Comparison of ENCODE assay signal across 12 mouse cellular contexts in genomic region chr1:151105251-151105650, GRCm38 (mm10).
A peak's percentile ranks its signal among the peaks of the same experiment; 100 is the strongest.
DNase-seq lines count a peak whose midpoint lies in the region; ATAC-seq and TF ChIP-seq lines count a peak whose summit lies in the region.
"Had no signal": no experiment of that assay in that cellular context is flagged by ENCODE, and none has a peak within 500 bp of the region (broad histone marks: within the 10 kb centered on the region; RNA-seq: fewer than 3 reads in every experiment).

No protein-coding gene starts in this region.

- H3K4me2 ChIP-seq in kidney, embryonic 16.5 days (replicated peaks; ENCODE audit: low read depth, low read length) = no peak overlapping the region

- H3K4me3 ChIP-seq in kidney, adult 2 months (ENCODE audit: insufficient read depth, low read depth, low read length) = no peak overlapping the region
- no peak overlapping the region for H3K4me3 ChIP-seq in kidney, embryonic 16.5 days (ENCODE audit: low read length)
- H3K4me3 ChIP-seq: midbrain, embryonic 10.5 days had no signal

- no peak for TF ChIP-seq POLR2A in kidney, adult 2 months (IDR thresholded peaks at IDR 0.05; ENCODE audit: low read depth, low read length)

- no peaks in the 10 kb centered on the region for H3K27me3 ChIP-seq in kidney, adult 2 months (replicated peaks; ENCODE audit: control insufficient read depth, insufficient read depth, low read length)
- H3K27me3 ChIP-seq in kidney, embryonic 16.5 days (ENCODE audit: insufficient read depth, low read length) = no peaks in the 10 kb centered on the region

- ATAC-seq in kidney, embryonic 16.5 days (ENCODE audit: low FRiP score, low TSS enrichment) = no peak
- peak; percentile 50 to 58; a peak in 3 of 4 replicates for ATAC-seq in hematopoietic stem cell, adult 5-6 weeks (replicated peaks in 1 of 2; ENCODE audit: insufficient read depth in 1 of 2, low FRiP score in 2 of 2, low TSS enrichment in 1 of 2, low read depth in 1 of 2, poor library complexity in 2 of 2, severe bottlenecking in 2 of 2)

- H3K4me1 ChIP-seq in kidney, adult 2 months (ENCODE audit: control insufficient read depth, insufficient read depth, low read length) = peaks cover 9% of the 10 kb centered on the region; the same call in 1 of the 2 replicates
- peaks cover 5% of the 10 kb centered on the region; the same call in 1 of the 2 replicates for H3K4me1 ChIP-seq in kidney, embryonic 16.5 days (ENCODE audit: insufficient read depth, low read length)

- WGBS in kidney, adult 2 months = 44% methylated on average over 3 of the region's 3 CpGs
- WGBS in kidney, embryonic 16.5 days = 42% methylated on average over 3 of the region's 3 CpGs

- no peaks in the 10 kb centered on the region for H3K36me3 ChIP-seq in kidney, adult 2 months (ENCODE audit: control insufficient read depth, insufficient read depth, low read length)
- no peaks in the 10 kb centered on the region for H3K36me3 ChIP-seq in kidney, embryonic 16.5 days (ENCODE audit: insufficient read depth, low read length)
- H3K36me3 ChIP-seq: midbrain, embryonic 10.5 days had no signal

- H3K9ac ChIP-seq in kidney, embryonic 16.5 days (replicated peaks; ENCODE audit: low read length) = no peak overlapping the region
- H3K9ac ChIP-seq: liver, embryonic 14.5 days had no signal

- peaks cover 2% of the 10 kb centered on the region; the same call in 1 of the 2 replicates for H3K9me3 ChIP-seq in kidney, embryonic 16.5 days (ENCODE audit: low read length)
- H3K9me3 ChIP-seq: midbrain, embryonic 10.5 days had no signal

- no peak for TF ChIP-seq CTCF in kidney, adult 2 months (conservative IDR thresholded peaks at IDR 0.05; ENCODE audit: insufficient read depth, insufficient read length, low read depth, low read length)

- no peak overlapping the region for H3K27ac ChIP-seq in kidney, adult 2 months (ENCODE audit: insufficient read depth, low read depth, low read length)
- H3K27ac ChIP-seq in kidney, embryonic 16.5 days (ENCODE audit: low read length) = no peak overlapping the region
- H3K27ac ChIP-seq: liver, embryonic 14.5 days; midbrain, embryonic 10.5 days; stomach, postnatal 0 days had no signal

- DNase-seq in kidney, adult 2 months = peak; percentile 59
- peak; percentile 32 for DNase-seq in 416B (ENCODE audit: low read depth)
- peak; percentile 39 for DNase-seq in adipocyte (ENCODE audit: low spot score)
- no peak for DNase-seq in gastrocnemius, postnatal 25 days
- no peak for DNase-seq in cerebellum, postnatal 10 days
- DNase-seq: cerebellum, adult 2 months; kidney, postnatal 10 days had no signal

Comparison
In these comparisons a context has a peak if more than half of its experiments do, and no peak if none do; other contexts are left out.
1. DNase-seq: peak in kidney, adult 2 months (single experiment), 416B (single experiment) and adipocyte (single experiment); none in gastrocnemius, postnatal 25 days (single experiment) and cerebellum, postnatal 10 days (0 of 2).